Mouse (Mus musculus) embryonic fibroblast, embryonic 13.5 days (primary cell): ENCODE data around the gene Afg3l1.

Experiments used
- CTCF ChIP-seq: IDR thresholded peaks from 2 replicates; pipeline ENCODE4 v1.5.1; 2011; ENCODE audit warnings: mild to moderate bottlenecking, control low read depth, low read length, moderate library complexity, borderline replicate concordance; ENCODE audit not compliant: insufficient read depth
- POLR2A ChIP-seq: IDR thresholded peaks from 2 replicates; pipeline ENCODE4 v1.6.1; 2011; ENCODE audit warnings: low read depth, mild to moderate bottlenecking, control low read depth, low read length, moderate library complexity

- TF ChIP-seq CTCF = no peak
- TF ChIP-seq POLR2A = no peak
Observed at GRCm38 (mm10) chr8:123453951-123454350, 23.8 kb upstream of the Afg3l1 start.
